Mouse (Mus musculus) layer of hippocampus, adult 9-10 months (tissue): ENCODE results near the gene Uggt2.
"Not testable (repeated sequence)": the region's sequence is repeated elsewhere in the genome, so short reads cannot be mapped to it uniquely, and the experiment has no call there.

Experiments used
- DNase-seq: peaks from one replicate; pipeline ENCODE4 v3.0.0; 2022; ENCODE audit warnings: low spot score

Uggt2 gene

DNA sequence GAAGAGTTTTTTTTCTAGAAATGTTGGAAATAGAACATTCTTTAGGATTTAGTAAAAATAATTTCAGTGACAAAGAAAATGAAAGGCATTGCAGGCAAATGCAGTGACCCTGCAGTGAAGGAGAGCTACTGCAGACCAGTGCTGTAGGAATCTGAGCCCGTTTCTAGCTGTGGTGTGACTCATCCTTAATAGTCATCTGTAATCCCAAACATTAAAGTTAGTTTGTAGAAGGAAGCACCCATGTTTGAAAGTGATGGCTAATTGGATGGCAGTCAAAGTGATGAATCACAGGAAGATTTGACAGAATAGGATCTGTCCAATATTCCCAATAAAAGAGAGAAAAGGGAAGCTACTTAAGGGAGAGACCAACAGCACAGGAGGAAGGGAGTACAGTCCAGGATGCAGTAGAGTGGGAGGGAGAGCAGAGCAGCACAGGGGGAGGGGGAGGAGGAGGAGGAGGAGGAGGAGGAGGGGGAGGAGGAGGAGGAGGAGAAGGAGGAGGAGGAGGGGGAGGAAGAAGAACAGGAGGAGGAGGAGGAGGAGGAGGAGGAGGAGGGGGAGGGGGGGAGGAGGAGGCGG, 71.5 kb downstream of the Uggt2 start:
- DNase-seq: no peak

DNA sequence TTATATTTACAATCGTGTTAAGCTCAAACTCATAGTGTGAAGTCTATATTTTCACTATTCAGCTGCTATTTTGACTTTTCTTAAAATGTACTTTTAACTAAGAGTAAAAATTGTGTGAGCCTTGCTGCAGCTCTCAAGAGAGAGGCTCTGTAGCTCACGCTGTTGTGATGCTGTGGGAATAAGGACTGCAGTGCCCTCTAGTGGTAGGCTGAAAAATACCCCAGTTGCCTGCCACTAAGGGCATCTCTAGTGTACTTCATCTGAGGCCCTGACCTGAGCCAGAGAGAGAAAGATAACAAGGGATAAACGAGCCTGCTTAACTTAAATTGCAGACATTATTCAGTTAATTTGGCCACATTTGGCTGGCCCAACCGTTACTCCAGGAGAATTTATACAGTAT, 72.1 kb downstream of the Uggt2 start:
- DNase-seq: no peak

GRCm38 (mm10) chr14:119025889-119026288, 73.3 kb downstream of the Uggt2 start:
- DNase-seq: no peak

GRCm38 (mm10) chr14:119013549-119013948, 85.7 kb downstream of the Uggt2 start:
- DNase-seq: no peak

GRCm38 (mm10) chr14:119012607-119013431, 86.4 kb downstream of the Uggt2 start:
- DNase-seq: no peak

GRCm38 (mm10) chr14:119009531-119009930, 89.7 kb downstream of the Uggt2 start:
- no peak for DNase-seq

GRCm38 (mm10) chr14:119008031-119008590, 91.1 kb downstream of the Uggt2 start:
- no peak for DNase-seq

GRCm38 (mm10) chr14:119007103-119007951, 91.9 kb downstream of the Uggt2 start:
- DNase-seq: peak; percentile 98

DNA sequence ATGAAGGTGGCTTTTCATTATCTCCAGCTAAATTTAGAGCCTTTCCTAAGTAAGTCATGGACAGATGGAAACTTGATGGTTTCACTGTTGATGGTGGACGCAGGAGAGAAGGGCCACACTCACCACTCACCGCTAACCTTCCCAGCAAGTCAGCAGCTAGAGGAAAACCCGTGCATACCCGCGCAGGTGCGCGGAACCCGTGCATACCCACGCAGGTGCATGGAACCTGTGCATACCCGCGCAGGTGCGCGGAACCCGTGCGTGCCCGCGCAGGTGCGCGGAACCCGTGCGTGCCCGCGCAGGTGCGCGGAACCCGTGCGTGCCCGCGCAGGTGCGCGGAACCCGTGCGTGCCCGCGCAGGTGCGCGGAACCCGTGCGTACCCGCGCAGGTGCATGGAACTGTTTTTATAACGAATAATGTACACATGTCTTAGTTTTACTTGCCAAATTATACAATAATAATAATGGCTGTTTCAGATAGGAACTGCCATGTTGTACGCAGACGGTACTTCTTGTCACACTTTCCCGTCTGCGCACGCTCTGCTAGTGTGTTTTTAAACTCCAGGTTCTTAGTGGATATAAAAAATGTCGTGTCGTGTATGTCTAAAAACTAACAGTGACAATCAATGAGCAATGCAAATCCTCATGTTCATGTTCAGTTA, 92.7 kb downstream of the Uggt2 start:
- DNase-seq: no peak

DNA sequence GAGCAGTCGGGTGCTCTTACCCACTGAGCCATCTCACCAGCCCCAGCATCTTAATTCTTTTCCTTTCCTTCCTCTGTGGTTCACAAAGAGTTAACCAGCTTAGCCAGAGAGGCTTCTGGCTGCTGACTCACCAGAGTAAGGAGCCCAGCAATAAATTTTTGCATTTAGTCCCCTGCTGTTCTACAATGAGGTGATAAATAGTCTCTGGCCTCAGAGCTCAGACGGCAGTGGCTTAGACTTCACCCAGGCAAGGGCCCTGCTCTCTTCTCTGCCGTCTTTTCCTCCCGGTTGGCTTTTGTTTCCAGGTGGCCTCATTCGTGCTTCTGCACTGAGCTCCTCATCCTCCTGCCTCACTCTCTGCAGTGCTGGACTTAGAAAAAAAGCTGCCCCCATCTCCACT, 93.4 kb downstream of the Uggt2 start:
- DNase-seq: no peak

DNA sequence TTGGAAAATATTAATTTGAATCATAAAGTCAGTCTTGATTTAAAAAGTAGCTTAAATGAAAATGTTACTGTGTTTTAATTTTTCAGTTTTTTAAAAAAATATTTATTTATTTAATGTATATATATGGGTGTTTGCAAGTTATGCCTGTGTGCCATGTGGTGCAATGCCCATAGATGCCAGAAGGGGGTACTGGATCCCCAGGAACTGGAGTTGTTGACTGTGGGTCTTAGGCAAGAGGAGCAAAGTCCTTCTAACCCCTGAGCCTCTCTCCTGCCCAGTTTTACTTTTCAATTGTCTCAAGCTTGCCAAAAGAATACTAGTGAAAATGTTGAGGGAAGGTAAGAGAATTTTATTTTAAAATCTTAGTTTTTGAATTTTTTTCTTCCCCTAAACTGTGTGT, 95.9 kb downstream of the Uggt2 start:
- no peak for DNase-seq

GRCm38 (mm10) chr14:118995226-118995925, 103.9 kb downstream of the Uggt2 start:
- DNase-seq: no peak

GRCm38 (mm10) chr14:118987523-118988496, 111.4 kb downstream of the Uggt2 start:
- DNase-seq: no peak

DNA sequence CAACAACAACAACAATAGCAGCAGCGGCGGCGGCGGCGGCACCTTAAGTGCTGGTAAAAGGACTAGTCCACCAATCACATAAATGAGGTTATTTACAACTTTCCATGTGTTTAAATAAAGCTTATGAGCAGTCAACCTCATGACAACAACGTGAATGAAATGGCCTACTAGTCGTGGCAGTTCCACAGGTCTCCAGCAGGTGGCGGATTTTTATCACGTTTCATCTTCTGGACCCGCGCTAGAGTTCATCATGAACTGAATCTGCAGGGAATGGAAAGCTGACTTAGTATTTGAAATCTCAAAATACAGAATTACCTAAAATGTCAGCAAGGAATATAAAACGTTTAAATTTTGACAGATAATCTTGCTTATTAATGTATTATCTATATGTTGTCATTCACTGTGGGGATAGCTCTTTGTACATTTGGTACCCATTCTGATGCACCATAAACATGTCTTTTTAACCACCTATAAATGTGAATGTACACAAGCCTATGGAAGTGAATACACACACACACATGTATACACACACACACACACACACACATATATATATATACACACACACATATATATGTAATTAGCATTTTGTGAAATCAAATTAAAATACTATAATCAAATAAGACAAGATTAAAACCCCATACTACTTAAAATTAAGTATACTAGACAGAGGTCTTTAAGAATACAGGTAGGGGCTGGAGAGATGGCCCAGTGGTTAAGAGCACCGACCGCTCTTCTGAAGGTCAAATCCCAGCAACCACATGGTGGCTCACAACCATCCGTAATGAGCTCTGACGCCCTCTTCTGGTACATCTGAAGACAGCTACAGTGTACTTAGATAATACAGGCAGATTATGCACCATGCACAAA, 112.3 kb downstream of the Uggt2 start:
- DNase-seq: peak; percentile 46

DNA sequence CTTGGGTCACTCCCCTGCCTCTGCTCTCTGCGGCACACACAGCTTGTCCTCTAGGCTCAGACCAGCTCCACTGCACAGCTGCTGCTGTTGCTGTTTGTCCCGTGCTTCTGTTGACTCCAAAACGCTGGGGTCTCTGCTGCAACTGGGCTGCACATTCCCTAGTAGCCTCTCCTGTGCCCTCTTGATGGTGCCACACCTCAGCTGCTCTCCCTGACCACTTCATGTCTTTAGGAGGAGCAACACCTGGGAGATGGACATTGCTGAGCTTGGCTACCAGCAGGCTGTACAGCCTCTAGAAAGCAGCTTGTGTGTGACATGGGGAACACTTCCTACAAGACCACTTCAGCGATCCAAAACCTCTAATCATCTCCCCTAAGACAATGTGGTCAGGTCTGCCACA, 115.1 kb downstream of the Uggt2 start:
- no peak for DNase-seq

GRCm38 (mm10) chr14:118983396-118983795, 115.8 kb downstream of the Uggt2 start:
- no peak for DNase-seq

DNA sequence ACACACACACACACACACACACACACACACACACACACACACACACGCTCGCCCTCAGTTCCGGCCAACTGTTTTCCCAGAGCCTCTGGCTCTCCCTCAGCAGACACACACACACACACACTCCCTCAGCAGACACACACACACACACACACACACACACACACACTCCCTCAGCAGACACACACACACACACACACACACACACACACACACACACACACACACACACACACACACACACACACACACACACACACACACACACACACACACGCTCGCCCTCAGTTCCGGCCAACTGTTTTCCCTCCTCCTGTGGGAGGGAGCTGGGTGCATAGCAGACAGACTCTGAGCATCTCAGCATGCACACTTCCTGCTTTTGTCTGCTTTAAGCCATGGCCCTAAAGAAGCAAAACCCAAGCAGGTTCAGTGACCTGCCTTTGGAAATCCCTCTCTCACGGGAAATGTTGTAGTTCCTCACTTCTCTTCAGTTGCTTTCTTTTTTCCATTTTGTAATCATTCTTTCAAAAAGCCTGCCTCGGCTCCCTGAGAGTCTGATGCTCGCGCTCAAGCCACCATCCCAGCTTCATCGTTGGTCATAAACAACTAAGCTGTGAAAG, 116.7 kb downstream of the Uggt2 start:
- DNase-seq: not testable (repeated sequence)

DNA sequence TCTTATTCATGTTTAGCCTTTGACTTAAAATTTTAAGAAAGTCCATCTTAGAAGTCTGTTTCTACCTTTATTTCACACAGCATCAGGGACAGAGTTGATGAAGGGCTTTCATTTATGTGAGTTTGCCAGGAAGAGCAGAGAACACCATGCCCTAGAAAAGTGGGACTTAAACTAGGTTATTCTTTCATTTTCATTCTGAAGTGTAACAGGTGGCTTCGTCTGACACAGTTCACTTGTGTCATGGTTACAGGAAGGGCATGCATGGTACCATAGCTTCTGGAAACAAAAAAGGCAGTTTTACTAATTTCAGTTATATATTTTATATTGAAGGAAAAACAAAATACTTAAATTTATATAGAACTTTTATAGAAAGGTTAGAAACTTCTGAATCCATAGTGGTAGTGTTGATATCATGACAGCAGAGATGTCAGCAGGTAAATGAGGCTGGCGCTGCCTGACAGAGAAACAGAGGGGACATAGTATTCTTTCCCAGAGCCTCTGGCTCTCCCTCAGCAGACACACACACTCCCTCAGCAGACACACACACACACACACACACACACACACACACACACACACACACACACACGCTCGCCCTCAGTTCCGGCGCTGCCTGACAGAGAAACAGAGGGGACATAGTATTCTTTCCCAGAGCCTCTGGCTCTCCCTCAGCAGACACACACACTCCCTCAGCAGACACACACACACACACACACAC, 117.4 kb downstream of the Uggt2 start:
- DNase-seq: not testable (repeated sequence)
